Mouse (Mus musculus) liver, embryonic 12.5 days (tissue): ENCODE data around the gene Gkap1. TPM values are rescaled to one million over a fixed set of nuclear protein-coding genes. Genes with fewer than 3 reads are reported as not detected.

Experiments used
- ATAC-seq: fragments of 200-750 bp; cut with Nextera tagmentation; 2 replicates; pipeline ENCODE4 v1.8.0; 2017; ENCODE audit warnings: moderate number of reproducible peaks, mild to moderate bottlenecking, moderate library complexity
- H3K27ac ChIP-seq: fragments of 300-500 bp; sonication (generic); 2 replicates; pipeline ENCODE4 v1.5.1; 2016; ENCODE audit warnings: mild to moderate bottlenecking
- H3K27me3 ChIP-seq: fragments of 300-500 bp; sonication (generic); replicated peaks from 2 replicates; pipeline ENCODE4 v1.6.1; 2016; ENCODE audit warnings: mild to moderate bottlenecking, moderate library complexity
- H3K36me3 ChIP-seq: fragments of 300-500 bp; sonication (generic); 2 replicates; pipeline ENCODE4 v1.6.1; 2016; ENCODE audit warnings: mild to moderate bottlenecking, moderate library complexity
- H3K4me1 ChIP-seq: fragments of 300-500 bp; sonication (generic); 2 replicates; pipeline ENCODE4 v1.6.1; 2016
- H3K4me2 ChIP-seq: fragments of 300-500 bp; sonication (generic); 2 replicates; pipeline ENCODE4 v1.6.1; 2016; ENCODE audit warnings: mild to moderate bottlenecking, moderate library complexity
- H3K4me3 ChIP-seq: fragments of 300-500 bp; sonication (generic); 2 replicates; pipeline ENCODE4 v1.5.1; 2016; ENCODE audit warnings: mild to moderate bottlenecking, moderate library complexity
- H3K9ac ChIP-seq: fragments of 300-500 bp; sonication (generic); 2 replicates; pipeline ENCODE4 v1.6.1; 2016; ENCODE audit warnings: mild to moderate bottlenecking, moderate library complexity
- H3K9me3 ChIP-seq: fragments of 300-500 bp; sonication (generic); replicated peaks from 2 replicates; pipeline ENCODE4 v1.6.1; 2016; ENCODE audit warnings: mild to moderate bottlenecking, moderate library complexity
- WGBS: fragments of 180-500 bp; shearing (Covaris S2); methylation state at CpG from one replicate; pipeline ENCODE4 v1.1.7; 2016; ENCODE audit not compliant: insufficient replicate concordance; 5-methylcytosine and 5-hydroxymethylcytosine counted together
- polyA plus RNA-seq: library from polyadenylated mRNA; unstranded; fragments of >200 nt; fragmentation: Nextera tagmentation; extraction: Ambion mirVana; gene quantifications from 2 replicates; pipeline ENCODE4 v1.2.1, GENCODE M21; 2016

Gene Gkap1
- polyA plus RNA-seq, 1 experiment from 2014 or later = 9.0 TPM

GRCm38 (mm10) chr13:58292811-58293210 lies 17.3 kb upstream of the Gkap1 start:
- Histone ChIP-seq H3K27me3 (no peaks in the 10 kb centered on the region), H3K36me3 (no peaks in the 10 kb centered on the region), H3K4me2 (no peak overlapping the region), H3K9me3 (no peaks in the 10 kb centered on the region), H3K27ac (no peak overlapping the region), H3K9ac (no peak overlapping the region), H3K4me1 (peaks cover 12% of the 10 kb centered on the region; the same call in 1 of the 2 replicates), H3K4me3 (no peak overlapping the region)
- ATAC-seq = no peak
- 38% methylated on average over 5 of the region's 5 CpGs for WGBS

- Histone ChIP-seq H3K4me2 (no peak overlapping the region), H3K9me3 (no peaks in the 10 kb centered on the region), H3K9ac (no peak overlapping the region), H3K4me1 (peaks cover 8% of the 10 kb centered on the region; the same call in 1 of the 2 replicates), H3K4me3 (no peak overlapping the region), H3K27me3 (no peaks in the 10 kb centered on the region; the same call in 1 of the 2 replicates), H3K27ac (no peak overlapping the region), H3K36me3 (no peaks in the 10 kb centered on the region)
- no peak for ATAC-seq
- WGBS = 62% methylated on average over 1 of the region's 1 CpGs
These were observed 13.8 kb upstream of the Gkap1 start for GRCm38 (mm10) chr13:58289308-58289707.

GRCm38 (mm10) chr13:58287822-58288221 lies 12.3 kb upstream of the Gkap1 start:
- Histone ChIP-seq H3K9me3 (no peaks in the 10 kb centered on the region), H3K4me3 (no peak overlapping the region), H3K27ac (no peak overlapping the region), H3K9ac (no peak overlapping the region), H3K4me2 (no peak overlapping the region), H3K4me1 (peaks cover 6% of the 10 kb centered on the region; the same call in 1 of the 2 replicates), H3K27me3 (no peaks in the 10 kb centered on the region; the same call in 1 of the 2 replicates), H3K36me3 (no peaks in the 10 kb centered on the region)
- 14% methylated on average over 13 of the region's 13 CpGs for WGBS
- 0 out of 2 replicates have a peak, but pooled peaks have one; percentile 32 for ATAC-seq

GRCm38 (mm10) chr13:58283466-58283865 lies 8.0 kb upstream of the Gkap1 start:
- WGBS = 60% methylated on average over 4 of the region's 4 CpGs
- Histone ChIP-seq H3K4me1 (no peaks in the 10 kb centered on the region), H3K9me3 (no peaks in the 10 kb centered on the region), H3K4me2 (no peak overlapping the region), H3K4me3 (no peak overlapping the region), H3K27ac (no peak overlapping the region), H3K36me3 (no peaks in the 10 kb centered on the region), H3K27me3 (peaks cover 7% of the 10 kb centered on the region), H3K9ac (no peak overlapping the region)
- no peak for ATAC-seq

- H3K4me3 ChIP-seq = no peak overlapping the region
- no peaks in the 10 kb centered on the region for H3K9me3 ChIP-seq
- no peak overlapping the region for H3K9ac ChIP-seq
- no peak for ATAC-seq
- WGBS = 45% methylated on average over 4 of the region's 4 CpGs
- no peaks in the 10 kb centered on the region for H3K36me3 ChIP-seq
- H3K27ac ChIP-seq = no peak overlapping the region
- peaks cover 17% of the 10 kb centered on the region for H3K27me3 ChIP-seq
- no peak overlapping the region for H3K4me2 ChIP-seq
- no peaks in the 10 kb centered on the region for H3K4me1 ChIP-seq
These were observed 6.4 kb upstream of the Gkap1 start for GRCm38 (mm10) chr13:58281936-58282335.

- Histone ChIP-seq H3K4me1 (0 out of 2 replicates have a peak, but pooled peaks cover 3% of the 10 kb centered on the region), H3K27me3 (peaks cover 31% of the 10 kb centered on the region), H3K9ac (no peak overlapping the region), H3K27ac (no peak overlapping the region), H3K9me3 (no peaks in the 10 kb centered on the region), H3K4me2 (no peak overlapping the region), H3K4me3 (no peak overlapping the region), H3K36me3 (no peaks in the 10 kb centered on the region)
- 63% methylated on average over 3 of the region's 3 CpGs for WGBS
- ATAC-seq = no peak
These were observed 5.0 kb upstream of the Gkap1 start for GRCm38 (mm10) chr13:58280528-58280927.

GRCm38 (mm10) chr13:58276256-58276655 lies 757 bp upstream of the Gkap1 start:
- Histone ChIP-seq H3K27ac (no peak overlapping the region), H3K4me2 (no peak overlapping the region), H3K4me1 (peaks cover 26% of the 10 kb centered on the region), H3K4me3 (no peak overlapping the region), H3K27me3 (peaks cover 72% of the 10 kb centered on the region), H3K9ac (no peak overlapping the region), H3K36me3 (no peaks in the 10 kb centered on the region), H3K9me3 (no peaks in the 10 kb centered on the region)
- WGBS = 65% methylated on average over 10 of the region's 10 CpGs
- ATAC-seq = no peak

GRCm38 (mm10) chr13:58275076-58275475 lies 423 bp downstream of the Gkap1 start:
- Histone ChIP-seq H3K27me3 (peaks cover 76% of the 10 kb centered on the region), H3K4me1 (peaks cover 26% of the 10 kb centered on the region), H3K9me3 (no peaks in the 10 kb centered on the region), H3K4me2 (peak overlapping the region; percentile 95), H3K36me3 (no peaks in the 10 kb centered on the region), H3K27ac (no peak overlapping the region), H3K4me3 (peak overlapping the region; percentile 78), H3K9ac (no peak overlapping the region)
- WGBS = 28% methylated on average over 9 of the region's 9 CpGs
- ATAC-seq = no peak

- Histone ChIP-seq H3K4me1 (peaks cover 26% of the 10 kb centered on the region), H3K27me3 (peaks cover 73% of the 10 kb centered on the region), H3K4me2 (peak overlapping the region; percentile 95), H3K4me3 (peak overlapping the region; percentile 78), H3K27ac (peak overlapping the region; percentile 27; the same call in 1 of the 2 replicates), H3K9me3 (no peaks in the 10 kb centered on the region), H3K9ac (peak overlapping the region; percentile 81), H3K36me3 (no peaks in the 10 kb centered on the region)
- 2% methylated on average over 81 of the region's 84 CpGs for WGBS
- ATAC-seq = peak; percentile 75
These were observed 1.1 kb downstream of the Gkap1 start for GRCm38 (mm10) chr13:58274259-58274991.

GRCm38 (mm10) chr13:58273411-58274258 lies 1.9 kb downstream of the Gkap1 start:
- Histone ChIP-seq H3K4me3 (peak overlapping the region; percentile 78), H3K4me2 (peak overlapping the region; percentile 95), H3K4me1 (peaks cover 26% of the 10 kb centered on the region), H3K27me3 (peaks cover 69% of the 10 kb centered on the region), H3K36me3 (no peaks in the 10 kb centered on the region), H3K27ac (peak overlapping the region; percentile 27; the same call in 1 of the 2 replicates), H3K9ac (peak overlapping the region; percentile 81), H3K9me3 (no peaks in the 10 kb centered on the region)
- peak; percentile 77 for ATAC-seq
- under 1% methylated on average over 83 of the region's 115 CpGs for WGBS

GRCm38 (mm10) chr13:58266864-58267263 lies 8.6 kb downstream of the Gkap1 start:
- Histone ChIP-seq H3K4me2 (no peak overlapping the region), H3K4me1 (no peaks in the 10 kb centered on the region), H3K27ac (no peak overlapping the region), H3K4me3 (no peak overlapping the region), H3K9me3 (no peaks in the 10 kb centered on the region), H3K36me3 (no peaks in the 10 kb centered on the region), H3K27me3 (peaks cover 9% of the 10 kb centered on the region), H3K9ac (no peak overlapping the region)
- ATAC-seq = no peak
- WGBS = 60% methylated on average over 3 of the region's 3 CpGs

- Histone ChIP-seq H3K9me3 (no peaks in the 10 kb centered on the region), H3K4me1 (no peaks in the 10 kb centered on the region), H3K27ac (no peak overlapping the region), H3K9ac (no peak overlapping the region), H3K36me3 (no peaks in the 10 kb centered on the region), H3K27me3 (no peaks in the 10 kb centered on the region), H3K4me3 (no peak overlapping the region), H3K4me2 (no peak overlapping the region)
- ATAC-seq = no peak
- WGBS = 77% methylated on average over 8 of the region's 8 CpGs
These were observed 12.0 kb downstream of the Gkap1 start for GRCm38 (mm10) chr13:58263546-58263945.
